Mouse (Mus musculus) inflammation-experienced regulatory T-cells (primary cell): ENCODE results near the gene Mrgprb8. TPM values are rescaled to one million over a fixed set of nuclear protein-coding genes. Genes with fewer than 3 reads are reported as not detected.

ENCODE experiments used
- polyA plus RNA-seq, 2 experiments: library from polyadenylated mRNA; unstranded; fragments of 100-300 nt; shearing (Covaris generic); gene quantifications; one replicate each; pipeline ENCODE4 v1.2.1; 2017

Mrgprb8 gene
- polyA plus RNA-seq = not detected

GRCm38 (mm10) chr7:48388226-48388625, at the start of gene Mrgprb8:
Gene Mrgprb8, plus strand, starts transcription at chr7:48388526.

Other genes starting within 250 kb of the Mrgprb8 start
- gene Mrgprb5, start 219.5 kb upstream of the Mrgprb8 start, polyA plus RNA-seq = 1 to 10 TPM in 1 of 2 experiments, not detected in 1; 3.1 TPM
- under 1 TPM in 1 of 2 experiments, not detected in 1; 0.30 TPM for gene Mrgprb4, start 189.2 kb upstream of the Mrgprb8 start, polyA plus RNA-seq
- under 1 TPM; 0.63 to 0.95 TPM for gene Mrgprb1, start 67.8 kb downstream of the Mrgprb8 start, polyA plus RNA-seq
- gene Mrgprx2, start 110.8 kb downstream of the Mrgprb8 start, polyA plus RNA-seq = under 1 TPM; 0.17 to 0.29 TPM
- not detected for gene Mrgprb2, start 169.6 kb downstream of the Mrgprb8 start, polyA plus RNA-seq